Mouse (Mus musculus) hindbrain, postnatal 0 days (tissue): ENCODE results near the gene Rps19. TPM values are rescaled to one million over a fixed set of nuclear protein-coding genes. Genes with fewer than 3 reads are reported as not detected.
"Not testable (repeated sequence)": the region's sequence is repeated elsewhere in the genome, so short reads cannot be mapped to it uniquely, and the experiment has no call there.

Source experiments
- ATAC-seq: fragments of 200-750 bp; cut with Nextera tagmentation; 2 replicates; pipeline ENCODE4 v1.8.0; 2017; ENCODE audit warnings: mild to moderate bottlenecking, moderate TSS enrichment, moderate library complexity
- DNase-seq: peaks from one replicate; pipeline ENCODE4 v3.0.0-alpha.2; 2015; ENCODE audit warnings: low spot score
- H3K27ac ChIP-seq: fragments of 300-500 bp; sonication (generic); 2 replicates; pipeline ENCODE4 v1.5.1; 2014; ENCODE audit warnings: mild to moderate bottlenecking
- H3K27me3 ChIP-seq: fragments of 300-500 bp; sonication (generic); 2 replicates; pipeline ENCODE4 v1.6.1; 2014; ENCODE audit warnings: low read length, mixed read lengths; ENCODE audit not compliant: insufficient read depth
- H3K36me3 ChIP-seq: fragments of 300-500 bp; sonication (generic); 2 replicates; pipeline ENCODE4 v1.6.1; 2014; ENCODE audit warnings: low read length, mixed read lengths; ENCODE audit not compliant: insufficient read depth
- H3K4me1 ChIP-seq: fragments of 300-500 bp; sonication (generic); 2 replicates; pipeline ENCODE4 v1.6.1; 2014; ENCODE audit warnings: antibody characterized with exemption, low read length, mixed read lengths; ENCODE audit not compliant: insufficient read depth
- H3K4me2 ChIP-seq: fragments of 300-500 bp; sonication (generic); 2 replicates; pipeline ENCODE4 v1.6.1; 2014; ENCODE audit warnings: low read depth, mild to moderate bottlenecking, low read length, moderate library complexity, mixed read lengths
- H3K4me3 ChIP-seq: fragments of 300-500 bp; sonication (generic); 2 replicates; pipeline ENCODE4 v1.5.1; 2014; ENCODE audit warnings: low read length
- H3K9ac ChIP-seq: fragments of 300-500 bp; sonication (generic); replicated peaks from 2 replicates; pipeline ENCODE4 v1.6.1; 2014; ENCODE audit warnings: mild to moderate bottlenecking, low read length, moderate library complexity, mixed read lengths
- H3K9me3 ChIP-seq: fragments of 300-500 bp; sonication (generic); 2 replicates; pipeline ENCODE4 v1.6.1; 2016; ENCODE audit warnings: low read length, mixed read lengths
- CTCF ChIP-seq: IDR thresholded peaks from 2 replicates; pipeline ENCODE4 v1.5.1; 2016; ENCODE audit warnings: antibody characterized with exemption, control low read depth, low read depth
- WGBS: fragments of 180-500 bp; shearing (Covaris S2); extraction: QIAGEN DNeasy Blood & Tissue Kit; methylation state at CpG from one replicate; pipeline ENCODE4 v1.1.7; 2014; 5-methylcytosine and 5-hydroxymethylcytosine counted together
- polyA plus RNA-seq: library from polyadenylated mRNA; unstranded; fragments of >200 nt; fragmentation: Nextera tagmentation; extraction: Ambion mirVana; gene quantifications from 2 replicates; pipeline ENCODE4 v1.2.1, GENCODE M21; 2015
- total RNA-seq: library from RNA; depleted of rRNA; stranded (reverse); fragments of >200 nt; gene quantifications from 2 replicates; pipeline ENCODE4 v1.2.3, GENCODE M21; 2014

Gene Rps19
- total and polyA plus RNA-seq, 2 experiments from 2014 or later = 483 to 1,333 TPM

GRCm38 (mm10) chr7:24845713-24846112, 38.5 kb upstream of the Rps19 start:
- 3% methylated on average over 6 of the region's 6 CpGs for WGBS
- Histone ChIP-seq H3K4me1 (no peaks in the 10 kb centered on the region), H3K9ac (no peak overlapping the region), H3K27me3 (no peaks in the 10 kb centered on the region), H3K9me3 (no peaks in the 10 kb centered on the region), H3K27ac (no peak overlapping the region), H3K4me3 (no peak overlapping the region), H3K4me2 (no peak overlapping the region), H3K36me3 (no peaks in the 10 kb centered on the region)
- TF ChIP-seq CTCF = peak; percentile 44
- peak; percentile 54 for DNase-seq
- ATAC-seq = 0 out of 2 replicates have a peak, but pooled peaks have one; percentile 53

DNA sequence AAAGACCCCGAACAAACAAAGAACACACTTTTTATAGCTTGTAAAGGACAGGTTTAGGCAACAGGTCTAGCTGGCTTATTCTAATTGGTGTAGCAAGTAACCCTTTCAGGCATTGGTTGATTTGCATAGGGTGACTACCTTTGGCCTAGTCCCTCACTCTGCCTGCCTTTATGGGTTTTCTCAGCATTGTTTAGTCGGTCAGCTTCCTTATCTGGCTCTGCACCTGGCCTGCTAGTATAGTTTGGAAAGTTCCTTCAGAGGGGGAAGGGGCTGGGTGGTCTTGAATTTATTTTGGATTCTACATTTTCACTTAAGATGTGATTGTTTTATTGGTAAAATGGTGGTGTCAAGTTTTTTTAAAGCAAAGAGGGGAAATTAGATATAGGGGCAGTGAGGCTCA, 37.6 kb upstream of the Rps19 start:
- not testable (repeated sequence) for DNase-seq, H3K4me3 ChIP-seq, H3K27me3 ChIP-seq, H3K4me1 ChIP-seq, H3K27ac ChIP-seq, H3K9me3 ChIP-seq, ATAC-seq, H3K9ac ChIP-seq, H3K36me3 ChIP-seq, H3K4me2 ChIP-seq
- WGBS = 51% methylated on average over 2 of the region's 2 CpGs

DNA sequence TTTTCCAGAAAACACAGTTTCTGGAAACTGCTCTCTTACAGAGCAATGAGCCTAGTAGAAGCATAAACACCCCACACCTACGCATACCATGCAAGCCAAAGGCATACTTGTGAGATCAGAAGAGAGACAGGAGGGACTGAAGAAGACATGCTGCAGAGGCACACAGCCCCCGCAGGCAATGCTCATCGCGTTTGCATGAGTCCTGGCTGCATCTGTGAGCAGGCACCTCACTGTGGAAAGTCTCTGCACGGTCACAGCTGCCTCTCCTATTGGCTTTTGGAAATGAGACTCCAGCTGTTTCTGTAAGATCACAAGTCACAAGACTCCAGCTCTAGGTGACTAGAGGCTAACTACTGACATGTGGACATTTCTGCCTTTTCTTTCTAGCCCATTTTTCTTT, 34.0 kb upstream of the Rps19 start:
- H3K4me2 ChIP-seq = no peak overlapping the region
- ATAC-seq = no peak
- 23% methylated on average over 5 of the region's 5 CpGs for WGBS
- H3K27me3 ChIP-seq = no peaks in the 10 kb centered on the region
- H3K27ac ChIP-seq = no peak overlapping the region
- H3K9me3 ChIP-seq = no peaks in the 10 kb centered on the region
- H3K36me3 ChIP-seq = no peaks in the 10 kb centered on the region
- no peak overlapping the region for H3K4me3 ChIP-seq
- peak; percentile 9 for DNase-seq
- no peak for TF ChIP-seq CTCF
- H3K4me1 ChIP-seq = no peaks in the 10 kb centered on the region
- H3K9ac ChIP-seq = no peak overlapping the region

GRCm38 (mm10) chr7:24850899-24851303, 33.3 kb upstream of the Rps19 start:
- TF ChIP-seq CTCF = no peak
- Histone ChIP-seq H3K4me2 (no peak overlapping the region), H3K27me3 (no peaks in the 10 kb centered on the region), H3K27ac (no peak overlapping the region), H3K4me1 (no peaks in the 10 kb centered on the region), H3K9ac (no peak overlapping the region), H3K36me3 (no peaks in the 10 kb centered on the region), H3K9me3 (no peaks in the 10 kb centered on the region), H3K4me3 (no peak overlapping the region)
- WGBS = 39% methylated on average over 6 of the region's 6 CpGs
- ATAC-seq (no peak), DNase-seq (no peak)

DNA sequence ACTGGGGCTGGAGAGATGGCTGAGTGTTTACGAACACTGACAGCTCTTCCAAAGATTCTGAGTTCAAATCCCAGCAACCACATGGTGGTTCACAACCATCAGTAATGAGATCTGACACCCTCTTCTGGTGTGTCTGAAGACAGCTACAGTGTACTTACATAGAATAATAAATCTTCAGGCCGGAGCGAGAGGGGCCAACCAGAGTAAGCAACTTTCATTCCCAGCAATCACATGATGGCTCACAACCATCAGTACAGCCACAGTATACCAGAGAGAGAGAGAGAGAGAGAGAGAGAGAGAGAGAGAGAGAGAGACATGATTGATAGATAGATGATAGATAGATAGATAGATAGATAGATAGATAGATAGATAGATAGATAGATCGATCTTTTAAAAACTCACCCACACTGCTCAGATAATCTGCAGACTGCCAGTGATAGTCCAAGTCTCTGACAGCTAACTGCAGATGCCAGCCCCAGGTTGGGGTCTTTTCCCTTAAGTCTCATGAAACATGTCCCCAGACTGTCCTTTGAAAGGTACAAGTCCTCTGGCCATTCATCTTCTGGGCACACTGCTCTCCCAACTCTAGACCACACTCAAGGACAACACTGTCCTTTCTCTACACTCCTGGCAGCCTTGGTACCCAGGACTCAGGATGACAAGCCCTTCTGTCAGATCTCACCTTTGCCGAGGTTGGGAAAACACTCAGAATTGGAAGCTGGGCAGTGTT, 32.4 kb upstream of the Rps19 start:
- DNase-seq (no peak), ATAC-seq (no peak)
- Histone ChIP-seq H3K4me2 (no peak overlapping the region), H3K4me1 (no peaks in the 10 kb centered on the region), H3K27me3 (no peaks in the 10 kb centered on the region), H3K9ac (no peak overlapping the region), H3K36me3 (no peaks in the 10 kb centered on the region), H3K4me3 (no peak overlapping the region), H3K27ac (no peak overlapping the region), H3K9me3 (no peaks in the 10 kb centered on the region)
- 89% methylated on average over 5 of the region's 5 CpGs for WGBS
- no peak for TF ChIP-seq CTCF

GRCm38 (mm10) chr7:24852557-24853232, 31.5 kb upstream of the Rps19 start:
- 0 out of 2 replicates have a peak, but pooled peaks have one; percentile 27 for ATAC-seq
- H3K9me3 ChIP-seq = no peaks in the 10 kb centered on the region
- H3K4me1 ChIP-seq = no peaks in the 10 kb centered on the region
- no peak overlapping the region for H3K9ac ChIP-seq
- H3K4me3 ChIP-seq = no peak overlapping the region
- no peak for DNase-seq
- no peaks in the 10 kb centered on the region for H3K27me3 ChIP-seq
- H3K4me2 ChIP-seq = no peak overlapping the region
- no peak overlapping the region for H3K27ac ChIP-seq
- TF ChIP-seq CTCF = no peak
- WGBS = 82% methylated on average over 8 of the region's 8 CpGs
- no peaks in the 10 kb centered on the region for H3K36me3 ChIP-seq

DNA sequence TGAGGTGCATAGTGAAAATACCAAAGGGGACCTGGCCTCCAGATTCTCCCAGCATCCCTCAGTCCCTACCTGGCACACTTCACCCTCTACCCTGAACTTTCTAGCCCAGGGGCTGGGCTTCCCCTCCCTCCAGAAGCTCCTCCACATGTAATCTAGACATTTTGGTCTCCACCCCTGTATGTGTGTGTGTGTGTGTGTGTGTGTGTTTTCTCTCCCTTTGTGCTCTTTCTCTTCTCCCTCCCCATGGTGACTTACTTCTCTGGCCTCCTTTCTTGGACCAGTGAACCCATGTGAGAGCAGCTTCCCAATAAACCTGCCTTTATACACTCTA, 31.0 kb upstream of the Rps19 start:
- Histone ChIP-seq H3K9me3 (no peaks in the 10 kb centered on the region), H3K4me3 (no peak overlapping the region), H3K4me1 (no peaks in the 10 kb centered on the region), H3K4me2 (no peak overlapping the region), H3K27me3 (no peaks in the 10 kb centered on the region), H3K36me3 (no peaks in the 10 kb centered on the region), H3K9ac (no peak overlapping the region), H3K27ac (no peak overlapping the region)
- no peak for TF ChIP-seq CTCF
- no peak for DNase-seq
- no peak for ATAC-seq
